Mouse (Mus musculus): Measurements from ENCODE around the gene Vps37c. TPM values are rescaled to one million over a fixed set of nuclear protein-coding genes. Genes with fewer than 3 reads are reported as not detected.

Vps37c gene
- polyA plus RNA-seq (2015; fragmentation: Illumina TruSeq; extraction: RNeasy Lipid Tissue Mini Kit (QIAGEN cat#74804); ENCODE audit: insufficient read depth, low read depth, low replicate concordance): 9.0 TPM

GRCm38 (mm10) chr19:10688537-10689352 lies at the start of gene Vps37c:
Gene Vps37c (plus strand): TSS chr19:10688735.

GRCm38 (mm10) chr19:10677915-10678771 lies 10.4 kb upstream of the Vps37c start, which contains the start of gene Pga5:
Gene Pga5 (minus strand): TSS chr19:10678071.

GRCm38 (mm10) chr19:10738811-10739210 lies 50.3 kb downstream of the Vps37c start, which contains the start of gene Cd5:
Gene Cd5 (minus strand): TSS chr19:10739002.

Other genes starting within 250 kb of the Vps37c start
- gene Lrrc10b, start 231.3 kb upstream of the Vps37c start, polyA plus RNA-seq (2015; fragmentation: Illumina TruSeq; extraction: RNeasy Lipid Tissue Mini Kit (QIAGEN cat#74804); ENCODE audit: insufficient read depth, low read depth, low replicate concordance): 2.6 TPM
- not detected for gene Ppp1r32, start 205.8 kb upstream of the Vps37c start, polyA plus RNA-seq (2015; fragmentation: Illumina TruSeq; extraction: RNeasy Lipid Tissue Mini Kit (QIAGEN cat#74804); ENCODE audit: insufficient read depth, low read depth, low replicate concordance)
- gene Cpsf7, start 163.5 kb upstream of the Vps37c start, polyA plus RNA-seq (2015; fragmentation: Illumina TruSeq; extraction: RNeasy Lipid Tissue Mini Kit (QIAGEN cat#74804); ENCODE audit: insufficient read depth, low read depth, low replicate concordance): 20.4 TPM
- 6.8 TPM for gene Sdhaf2, start 162.6 kb upstream of the Vps37c start, polyA plus RNA-seq (2015; fragmentation: Illumina TruSeq; extraction: RNeasy Lipid Tissue Mini Kit (QIAGEN cat#74804); ENCODE audit: insufficient read depth, low read depth, low replicate concordance)
- 4.2 TPM for gene Tmem216, start 132.5 kb upstream of the Vps37c start, polyA plus RNA-seq (2015; fragmentation: Illumina TruSeq; extraction: RNeasy Lipid Tissue Mini Kit (QIAGEN cat#74804); ENCODE audit: insufficient read depth, low read depth, low replicate concordance)
- gene Cyb561a3, start 111.6 kb upstream of the Vps37c start, polyA plus RNA-seq (2015; fragmentation: Illumina TruSeq; extraction: RNeasy Lipid Tissue Mini Kit (QIAGEN cat#74804); ENCODE audit: insufficient read depth, low read depth, low replicate concordance): 5.5 TPM
- gene Tmem138, start 111.4 kb upstream of the Vps37c start, polyA plus RNA-seq (2015; fragmentation: Illumina TruSeq; extraction: RNeasy Lipid Tissue Mini Kit (QIAGEN cat#74804); ENCODE audit: insufficient read depth, low read depth, low replicate concordance): 2.2 TPM
- gene Ddb1, start 83.4 kb upstream of the Vps37c start, polyA plus RNA-seq (2015; fragmentation: Illumina TruSeq; extraction: RNeasy Lipid Tissue Mini Kit (QIAGEN cat#74804); ENCODE audit: insufficient read depth, low read depth, low replicate concordance): 37.8 TPM
- 3.4 TPM for gene Tkfc, start 83.1 kb upstream of the Vps37c start, polyA plus RNA-seq (2015; fragmentation: Illumina TruSeq; extraction: RNeasy Lipid Tissue Mini Kit (QIAGEN cat#74804); ENCODE audit: insufficient read depth, low read depth, low replicate concordance)
- gene Vwce, start 54.5 kb upstream of the Vps37c start, polyA plus RNA-seq (2015; fragmentation: Illumina TruSeq; extraction: RNeasy Lipid Tissue Mini Kit (QIAGEN cat#74804); ENCODE audit: insufficient read depth, low read depth, low replicate concordance): not detected
- not detected for gene Pga5, start 10.7 kb upstream of the Vps37c start, polyA plus RNA-seq (2015; fragmentation: Illumina TruSeq; extraction: RNeasy Lipid Tissue Mini Kit (QIAGEN cat#74804); ENCODE audit: insufficient read depth, low read depth, low replicate concordance)
- 0.52 TPM for gene Cd5, start 50.3 kb downstream of the Vps37c start, polyA plus RNA-seq (2015; fragmentation: Illumina TruSeq; extraction: RNeasy Lipid Tissue Mini Kit (QIAGEN cat#74804); ENCODE audit: insufficient read depth, low read depth, low replicate concordance)
- gene Cd6, start 141.3 kb downstream of the Vps37c start, polyA plus RNA-seq (2015; fragmentation: Illumina TruSeq; extraction: RNeasy Lipid Tissue Mini Kit (QIAGEN cat#74804); ENCODE audit: insufficient read depth, low read depth, low replicate concordance): not detected
- gene Slc15a3, start 151.0 kb downstream of the Vps37c start, polyA plus RNA-seq (2015; fragmentation: Illumina TruSeq; extraction: RNeasy Lipid Tissue Mini Kit (QIAGEN cat#74804); ENCODE audit: insufficient read depth, low read depth, low replicate concordance): 0.63 TPM
- 2.2 TPM for gene Tmem132a, start 181.2 kb downstream of the Vps37c start, polyA plus RNA-seq (2015; fragmentation: Illumina TruSeq; extraction: RNeasy Lipid Tissue Mini Kit (QIAGEN cat#74804); ENCODE audit: insufficient read depth, low read depth, low replicate concordance)
- gene Tmem109, start 193.3 kb downstream of the Vps37c start, polyA plus RNA-seq (2015; fragmentation: Illumina TruSeq; extraction: RNeasy Lipid Tissue Mini Kit (QIAGEN cat#74804); ENCODE audit: insufficient read depth, low read depth, low replicate concordance): 27.1 TPM
- gene Prpf19, start 206.5 kb downstream of the Vps37c start, polyA plus RNA-seq (2015; fragmentation: Illumina TruSeq; extraction: RNeasy Lipid Tissue Mini Kit (QIAGEN cat#74804); ENCODE audit: insufficient read depth, low read depth, low replicate concordance): 27.3 TPM
- gene Zp1, start 231.9 kb downstream of the Vps37c start, polyA plus RNA-seq (2015; fragmentation: Illumina TruSeq; extraction: RNeasy Lipid Tissue Mini Kit (QIAGEN cat#74804); ENCODE audit: insufficient read depth, low read depth, low replicate concordance): not detected
- not detected for gene Ptgdr2, start 248.4 kb downstream of the Vps37c start, polyA plus RNA-seq (2015; fragmentation: Illumina TruSeq; extraction: RNeasy Lipid Tissue Mini Kit (QIAGEN cat#74804); ENCODE audit: insufficient read depth, low read depth, low replicate concordance)